ENCODE assay signal across 34 mouse cellular contexts in the genomic region with DNA sequence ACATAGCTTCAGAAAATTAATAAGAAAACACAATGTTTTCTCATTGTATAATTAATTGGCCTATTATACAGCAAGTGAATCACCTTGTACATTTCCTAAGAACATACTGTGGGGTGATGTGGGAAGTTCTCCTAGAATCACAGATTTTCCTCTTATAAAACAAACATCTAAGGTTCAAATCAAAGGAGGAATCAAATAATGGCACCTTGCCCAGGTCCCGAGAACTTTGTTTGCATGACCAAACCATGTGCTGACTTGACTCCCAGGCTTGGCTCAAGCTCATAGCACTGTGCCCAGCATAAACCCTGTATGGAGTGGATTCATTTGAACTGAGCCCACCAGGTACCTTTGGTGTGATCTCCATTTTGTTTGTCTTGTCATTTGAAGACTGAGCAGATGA. TPM values are rescaled to one million over a fixed set of nuclear protein-coding genes. Genes with fewer than 3 reads are reported as not detected.
DNase-seq lines count a peak whose midpoint lies in the region; ATAC-seq and TF ChIP-seq lines count a peak whose summit lies in the region.
"Had no signal": no experiment of that assay in that cellular context is flagged by ENCODE, and none has a peak within 500 bp of the region (broad histone marks: within the 10 kb centered on the region; RNA-seq: fewer than 3 reads in every experiment).

No protein-coding gene starts in this region.

- peak; percentile 6 for DNase-seq in adrenal gland, postnatal 10 days
- no peak for DNase-seq in adrenal gland, adult (ENCODE audit: inconsistent age in 2 of 2, low spot score in 1 of 2)
- peak; percentile 96 for DNase-seq in liver, adult 2 months (ENCODE audit: extremely low read depth, low read depth, low spot score)
- no peak for DNase-seq in liver
- DNase-seq in urinary bladder, postnatal 14 days (ENCODE audit: low spot score), result peak; percentile 41
- DNase-seq in urinary bladder, adult 18-20 months (ENCODE audit: low spot score in 2 of 2), result no peak
- DNase-seq in forebrain, embryonic 11.5 days (ENCODE audit: low spot score), result no peak
- DNase-seq: adrenal gland, postnatal 14 days; cerebellum, adult 11 months; cerebellum, adult 9-11 months; embryo, embryonic 11 days; heart, postnatal 36 days; kidney, adult 2 months; kidney, postnatal 10 days; right cerebral cortex, adult 18-20 months; spleen, adult 18-20 months; thymus, adult 18-20 months; thymus, postnatal 25 days had no signal

- WGBS in liver, adult 2 months, result 17% methylated on average over 1 of the region's 1 CpGs
- 92% methylated on average over 1 of the region's 1 CpGs for WGBS in forebrain, embryonic 11.5 days

- no peaks in the 10 kb centered on the region for H3K27me3 ChIP-seq in liver, adult 2 months (ENCODE audit: control insufficient read depth, insufficient read depth, low read length)
- no peaks in the 10 kb centered on the region; the same call in 1 of the 2 replicates for H3K27me3 ChIP-seq in forebrain, embryonic 11.5 days (ENCODE audit: control insufficient read depth, insufficient read depth, low read length)
- H3K27me3 ChIP-seq: CH12.LX; embryonic facial prominence, embryonic 12.5 days; heart, embryonic 15.5 days; intestine, embryonic 15.5 days; limb, embryonic 13.5 days; megakaryocyte, embryonic 14.5 days; neural tube, embryonic 12.5 days had no signal

- peaks cover 5% of the 10 kb centered on the region; the same call in 1 of the 2 replicates for H3K4me1 ChIP-seq in liver, adult 2 months (ENCODE audit: control insufficient read depth, insufficient read depth, low read length)
- no peaks in the 10 kb centered on the region for H3K4me1 ChIP-seq in forebrain, embryonic 11.5 days (replicated peaks; ENCODE audit: control insufficient read depth, insufficient read depth, low read length)
- H3K4me1 ChIP-seq: embryonic facial prominence, embryonic 12.5 days; forebrain, embryonic 10.5 days; heart, embryonic 15.5 days; hindbrain, embryonic 12.5 days; intestine, embryonic 15.5 days; limb, embryonic 13.5 days; megakaryocyte, embryonic 14.5 days; midbrain, embryonic 12.5 days; neural tube, embryonic 12.5 days had no signal

- TF ChIP-seq POLR2A in liver, adult 2 months (IDR thresholded peaks at IDR 0.05; ENCODE audit: extremely low read depth, insufficient read depth, low read length), result no peak

- no peaks in the 10 kb centered on the region for H3K9me3 ChIP-seq in forebrain, embryonic 11.5 days (ENCODE audit: control insufficient read depth, low read length)
- H3K9me3 ChIP-seq: embryonic facial prominence, embryonic 12.5 days; forebrain, embryonic 10.5 days; heart, embryonic 15.5 days; hindbrain, embryonic 12.5 days; intestine, embryonic 15.5 days; limb, embryonic 13.5 days; megakaryocyte, embryonic 14.5 days; midbrain, embryonic 12.5 days had no signal

- H3K4me3 ChIP-seq in liver, adult 2 months (ENCODE audit: insufficient read depth, low read depth, low read length), result no peak overlapping the region
- H3K4me3 ChIP-seq in forebrain, embryonic 11.5 days (ENCODE audit: low read depth, low read length), result no peak overlapping the region
- H3K4me3 ChIP-seq: embryonic facial prominence, embryonic 12.5 days; forebrain, embryonic 10.5 days; heart, embryonic 15.5 days; hindbrain, embryonic 12.5 days; intestine, embryonic 15.5 days; limb, embryonic 13.5 days; megakaryocyte, embryonic 14.5 days; midbrain, embryonic 12.5 days; myocyte; neural tube, embryonic 12.5 days had no signal

- no peak for ATAC-seq in forebrain, embryonic 11.5 days (replicated peaks; ENCODE audit: low FRiP score)
- ATAC-seq: forebrain, embryonic 16.5 days; hindbrain, postnatal 0 days; intestine, embryonic 15.5 days had no signal

- no peak overlapping the region for H3K9ac ChIP-seq in liver, adult 2 months (ENCODE audit: low read depth, low read length)
- H3K9ac ChIP-seq in forebrain, embryonic 11.5 days (ENCODE audit: low read length), result no peak overlapping the region
- H3K9ac ChIP-seq: embryonic facial prominence, embryonic 12.5 days; heart, embryonic 15.5 days; hindbrain, embryonic 12.5 days; intestine, embryonic 15.5 days; limb, embryonic 13.5 days; liver, embryonic 14.5 days; midbrain, embryonic 12.5 days; neural tube, embryonic 12.5 days had no signal

- TF ChIP-seq CTCF in liver, adult 2 months (IDR thresholded peaks at IDR 0.05; ENCODE audit: low read depth, low read length), result no peak

- H3K79me2 ChIP-seq in liver, adult 2 months (ENCODE audit: control insufficient read depth, insufficient read depth, low read length), result no peaks in the 10 kb centered on the region

- H3K27ac ChIP-seq in liver, adult 2 months (replicated peaks; ENCODE audit: insufficient read depth, low read depth, low read length), result no peak overlapping the region
- H3K27ac ChIP-seq in forebrain, embryonic 11.5 days (ENCODE audit: low read depth, low read length), result no peak overlapping the region
- H3K27ac ChIP-seq: embryonic facial prominence, embryonic 12.5 days; forebrain, embryonic 10.5 days; heart, embryonic 15.5 days; hindbrain, embryonic 12.5 days; hindbrain, postnatal 0 days; intestine, embryonic 15.5 days; limb, embryonic 13.5 days; liver, embryonic 14.5 days; midbrain, embryonic 12.5 days; neural tube, embryonic 12.5 days had no signal

- no peak overlapping the region for H3K4me2 ChIP-seq in forebrain, embryonic 11.5 days (ENCODE audit: low read depth, low read length, severe bottlenecking)
- H3K4me2 ChIP-seq: embryonic facial prominence, embryonic 12.5 days; heart, embryonic 15.5 days; hindbrain, embryonic 12.5 days; intestine, embryonic 15.5 days; limb, embryonic 13.5 days; midbrain, embryonic 12.5 days; neural tube, embryonic 12.5 days had no signal

- peaks cover 8% of the 10 kb centered on the region for H3K36me3 ChIP-seq in liver, adult 2 months (ENCODE audit: control insufficient read depth, insufficient read depth, low read length)
- no peaks in the 10 kb centered on the region for H3K36me3 ChIP-seq in forebrain, embryonic 11.5 days (ENCODE audit: control insufficient read depth, insufficient read depth, low read length)
- H3K36me3 ChIP-seq: embryonic facial prominence, embryonic 12.5 days; forebrain, embryonic 10.5 days; heart, embryonic 15.5 days; hindbrain, embryonic 12.5 days; intestine, embryonic 15.5 days; limb, embryonic 13.5 days; midbrain, embryonic 12.5 days; neural tube, embryonic 12.5 days had no signal

RNA-seq across cellular contexts. Expression of a gene that starts 43.5 kb away (rescaled TPM):
- total RNA-seq in adrenal gland, postnatal 10 days (2021), result 100 to 1,000 TPM; 260 to 497 TPM
- total RNA-seq in liver, adult 2 months (2014; rRNA removed), result 3,703 and 3,713 TPM in 2 replicates
- polyA plus RNA-seq in liver, adult 2 months (2012; rRNA removed), result 469 and 490 TPM in 2 replicates
- polyA plus RNA-seq in forebrain, embryonic 11.5 days (2014; fragmentation: Nextera tagmentation; extraction: Ambion mirVana), result 0.09 TPM in 1 of 2 replicates, not detected in the other
- total RNA-seq: CH12.LX; heart, postnatal 36 days; layer of hippocampus, adult 18-20 months had no signal
- polyA plus RNA-seq: hindbrain, postnatal 0 days; midbrain, postnatal 0 days had no signal

Comparison
In these comparisons a context has a peak if more than half of its experiments do, and no peak if none do; other contexts are left out.
1. DNase-seq: peak in adrenal gland, postnatal 10 days (single experiment), liver, adult 2 months (single experiment) and urinary bladder, postnatal 14 days (single experiment); none in adrenal gland, adult (0 of 2), liver (single experiment), urinary bladder, adult 18-20 months (0 of 2) and forebrain, embryonic 11.5 days (single experiment).